Mouse (Mus musculus) stomach, postnatal 0 days (tissue): Measurements from ENCODE around the gene Tmed5. TPM values are rescaled to one million over a fixed set of nuclear protein-coding genes. Genes with fewer than 3 reads are reported as not detected.
"Not testable (repeated sequence)": the region's sequence is repeated elsewhere in the genome, so short reads cannot be mapped to it uniquely, and the experiment has no call there.

Experiments used
- ATAC-seq: fragments of 200-750 bp; cut with Nextera tagmentation; 2 replicates; pipeline ENCODE4 v1.8.0; 2017; ENCODE audit not compliant: low FRiP score, low TSS enrichment
- DNase-seq: peaks from one replicate; pipeline ENCODE4 v3.0.0-alpha.2; 2016; ENCODE audit warnings: low spot score
- H3K27ac ChIP-seq: fragments of 300-500 bp; sonication (generic); replicated peaks from 2 replicates; pipeline ENCODE4 v1.5.1; 2014; ENCODE audit warnings: mild to moderate bottlenecking, control low read depth
- H3K27me3 ChIP-seq: fragments of 300-500 bp; sonication (generic); 2 replicates; pipeline ENCODE4 v1.6.1; 2014; ENCODE audit warnings: low read length; ENCODE audit not compliant: control insufficient read depth, insufficient read depth
- H3K36me3 ChIP-seq: fragments of 300-500 bp; sonication (generic); 2 replicates; pipeline ENCODE4 v1.6.1; 2014; ENCODE audit warnings: low read length, mixed read lengths; ENCODE audit not compliant: control insufficient read depth, insufficient read depth
- H3K4me1 ChIP-seq: fragments of 300-500 bp; sonication (generic); replicated peaks from 2 replicates; pipeline ENCODE4 v1.6.1; 2014; ENCODE audit warnings: antibody characterized with exemption; ENCODE audit not compliant: control insufficient read depth, insufficient read depth
- H3K4me2 ChIP-seq: fragments of 300-500 bp; sonication (generic); replicated peaks from 2 replicates; pipeline ENCODE4 v1.6.1; 2014; ENCODE audit warnings: low read depth, mild to moderate bottlenecking, control low read depth, moderate library complexity
- H3K4me3 ChIP-seq: fragments of 300-500 bp; sonication (generic); 2 replicates; pipeline ENCODE4 v1.5.1; 2014; ENCODE audit warnings: low read depth, low read length, control low read depth
- H3K9ac ChIP-seq: fragments of 300-500 bp; sonication (generic); 2 replicates; pipeline ENCODE4 v1.6.1; 2014; ENCODE audit warnings: mild to moderate bottlenecking, low read length, control low read depth, mixed read lengths
- H3K9me3 ChIP-seq: fragments of 300-500 bp; sonication (generic); 2 replicates; pipeline ENCODE4 v1.6.1; 2016; ENCODE audit warnings: low read length; ENCODE audit not compliant: control insufficient read depth
- CTCF ChIP-seq: IDR thresholded peaks from 2 replicates; pipeline ENCODE4 v1.5.1; 2016; ENCODE audit warnings: antibody characterized with exemption, low read depth, mild to moderate bottlenecking, moderate library complexity
- EP300 ChIP-seq: optimal IDR thresholded peaks from 2 replicates; pipeline ENCODE3; 2016; ENCODE audit warnings: antibody characterized with exemption
- WGBS: fragments of 180-500 bp; shearing (Covaris S2); extraction: QIAGEN DNeasy Blood & Tissue Kit; methylation state at CpG from one replicate; pipeline ENCODE4 v1.1.7; 2014; 5-methylcytosine and 5-hydroxymethylcytosine counted together
- polyA plus RNA-seq: library from polyadenylated mRNA; unstranded; fragments of >200 nt; fragmentation: Nextera tagmentation; extraction: Ambion mirVana; gene quantifications from 2 replicates; pipeline ENCODE4 v1.2.1, GENCODE M21; 2015

The Tmed5 gene
- polyA plus RNA-seq, 1 experiment from 2014 or later = 58.5 TPM

GRCm38 (mm10) chr5:108120221-108120900, 12.1 kb downstream of the Tmed5 start:
- Histone ChIP-seq H3K27ac (no peak overlapping the region), H3K27me3 (no peaks in the 10 kb centered on the region), H3K9me3 (no peaks in the 10 kb centered on the region), H3K9ac (no peak overlapping the region), H3K4me1 (no peaks in the 10 kb centered on the region), H3K4me3 (no peak overlapping the region), H3K4me2 (no peak overlapping the region), H3K36me3 (no peaks in the 10 kb centered on the region)
- TF ChIP-seq EP300 = no peak
- no peak for TF ChIP-seq CTCF
- 94% methylated on average over 9 of the region's 9 CpGs for WGBS
- ATAC-seq = no peak
- DNase-seq = no peak

DNA sequence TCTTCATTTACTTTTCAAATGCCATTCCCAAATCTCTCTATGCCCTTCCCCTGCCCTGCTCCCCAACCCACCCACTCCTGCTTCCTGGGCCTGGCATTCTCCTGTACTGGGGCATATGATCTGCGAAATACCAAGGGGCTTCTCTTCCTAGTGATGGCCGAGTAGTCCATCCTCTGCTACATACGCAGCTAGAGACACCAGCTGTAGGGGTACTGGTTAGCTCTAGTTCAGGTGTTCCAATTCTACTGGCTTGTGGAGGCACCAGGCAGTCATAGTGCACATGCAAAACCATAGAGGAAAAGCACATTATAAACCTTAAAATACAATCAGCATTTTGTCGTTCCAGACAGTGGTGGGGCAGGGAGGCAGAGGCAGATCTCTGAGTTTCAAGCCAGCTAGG, 14.7 kb downstream of the Tmed5 start:
- no peaks in the 10 kb centered on the region for H3K27me3 ChIP-seq
- H3K27ac ChIP-seq = no peak overlapping the region
- WGBS = 89% methylated on average over 4 of the region's 4 CpGs
- no peak for ATAC-seq
- H3K4me2 ChIP-seq = no peak overlapping the region
- TF ChIP-seq CTCF (no peak), EP300 (no peak)
- no peaks in the 10 kb centered on the region for H3K4me1 ChIP-seq
- no peak overlapping the region for H3K9ac ChIP-seq
- H3K9me3 ChIP-seq = no peaks in the 10 kb centered on the region
- H3K4me3 ChIP-seq = no peak overlapping the region
- DNase-seq = no peak
- no peaks in the 10 kb centered on the region for H3K36me3 ChIP-seq

- TF ChIP-seq EP300 = no peak
- TF ChIP-seq CTCF = no peak
- Histone ChIP-seq H3K9me3 (no peaks in the 10 kb centered on the region), H3K27ac (no peak overlapping the region), H3K27me3 (no peaks in the 10 kb centered on the region), H3K36me3 (0 out of 2 replicates have a peak, but pooled peaks cover 4% of the 10 kb centered on the region), H3K4me1 (no peaks in the 10 kb centered on the region), H3K4me2 (no peak overlapping the region), H3K4me3 (no peak overlapping the region), H3K9ac (no peak overlapping the region)
- ATAC-seq (no peak), DNase-seq (no peak)
- WGBS = 77% methylated on average over 7 of the region's 7 CpGs
Observed at GRCm38 (mm10) chr5:108109346-108109745, 23.1 kb downstream of the Tmed5 start.

DNA sequence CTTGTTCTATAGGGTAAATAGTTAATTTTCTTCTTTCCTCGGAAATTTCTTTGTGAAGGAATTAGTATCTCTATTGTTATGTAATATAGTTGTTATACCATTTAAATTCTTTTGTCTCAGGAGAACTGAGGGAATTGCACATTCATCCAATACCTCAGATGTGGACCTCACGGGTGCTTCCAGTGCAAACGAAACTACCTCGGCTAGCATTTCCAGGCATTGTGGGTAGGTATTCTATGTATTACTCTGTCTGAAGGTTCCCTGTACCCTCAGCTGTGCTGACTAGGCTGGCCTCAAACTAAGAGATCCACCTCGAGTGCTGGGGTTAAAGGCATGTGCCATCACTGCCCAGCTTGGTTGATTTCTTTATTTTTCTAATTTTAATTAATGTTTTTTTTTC, 28.1 kb downstream of the Tmed5 start:
- WGBS = 83% methylated on average over 5 of the region's 5 CpGs
- TF ChIP-seq CTCF (no peak), EP300 (no peak)

DNA sequence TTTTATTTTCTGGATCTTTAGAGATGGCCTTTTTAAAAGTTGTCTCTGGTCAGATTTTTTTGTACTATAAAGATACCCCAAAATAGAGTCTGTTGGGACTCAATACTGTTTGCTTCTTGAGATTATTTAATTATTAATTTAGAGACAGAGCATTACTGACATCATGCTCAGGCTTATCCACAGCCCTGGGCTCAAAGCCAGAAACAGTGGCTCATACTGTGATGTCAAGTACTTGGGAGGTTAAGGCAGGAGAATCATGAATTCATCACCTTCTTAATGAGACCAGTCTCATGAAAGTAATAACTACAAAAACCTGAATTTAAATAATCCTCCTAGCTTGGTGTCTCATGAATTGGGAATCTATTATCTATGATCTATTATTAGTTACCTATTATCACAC, 32.2 kb downstream of the Tmed5 start:
- no peak overlapping the region for H3K9ac ChIP-seq
- no peak for ATAC-seq
- H3K4me3 ChIP-seq = no peak overlapping the region
- no peak overlapping the region for H3K27ac ChIP-seq
- no peak overlapping the region for H3K4me2 ChIP-seq
- DNase-seq = no peak
- no peak for TF ChIP-seq EP300
- TF ChIP-seq CTCF = no peak
- H3K4me1 ChIP-seq = no peaks in the 10 kb centered on the region
- no peaks in the 10 kb centered on the region for H3K27me3 ChIP-seq
- peaks cover 6% of the 10 kb centered on the region; the same call in 1 of the 2 replicates for H3K36me3 ChIP-seq
- no peaks in the 10 kb centered on the region for H3K9me3 ChIP-seq

More for the DNA sequence above, 28.1 kb downstream of the Tmed5 start:
- Histone ChIP-seq H3K9me3 (no peaks in the 10 kb centered on the region), H3K36me3 (peaks cover 10% of the 10 kb centered on the region; the same call in 1 of the 2 replicates), H3K27me3 (no peaks in the 10 kb centered on the region), H3K9ac (no peak overlapping the region), H3K4me3 (no peak overlapping the region), H3K4me1 (no peaks in the 10 kb centered on the region), H3K27ac (no peak overlapping the region), H3K4me2 (no peak overlapping the region)
- ATAC-seq = no peak
- DNase-seq = no peak

DNA sequence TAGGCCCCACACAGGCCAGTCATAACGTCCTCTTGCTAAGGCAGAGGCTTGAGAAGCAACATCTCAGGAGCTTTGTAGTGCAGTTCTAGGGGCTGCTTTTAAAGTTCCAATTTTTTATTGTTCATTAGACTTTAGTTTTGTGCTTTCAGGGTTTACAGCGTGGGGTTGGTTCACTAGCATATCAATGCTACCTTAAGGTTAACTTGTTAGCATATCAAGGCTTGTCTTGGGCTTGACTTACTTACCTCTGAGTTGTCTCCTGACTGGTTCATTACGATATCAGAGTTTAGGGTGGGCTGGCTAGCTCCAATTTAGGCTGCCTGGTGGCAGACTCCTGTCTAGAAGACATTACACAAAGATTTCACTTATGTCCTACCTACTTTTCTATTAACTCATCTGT, 34.7 kb downstream of the Tmed5 start:
- no peaks in the 10 kb centered on the region for H3K27me3 ChIP-seq
- no peaks in the 10 kb centered on the region for H3K9me3 ChIP-seq
- no peaks in the 10 kb centered on the region for H3K4me1 ChIP-seq
- H3K4me2 ChIP-seq = no peak overlapping the region
- H3K9ac ChIP-seq = no peak overlapping the region
- no peak overlapping the region for H3K4me3 ChIP-seq
- no peak overlapping the region for H3K27ac ChIP-seq
- WGBS = 86% methylated on average over 3 of the region's 3 CpGs
- DNase-seq (no peak), ATAC-seq (no peak)
- TF ChIP-seq EP300 (no peak), CTCF (no peak)
- H3K36me3 ChIP-seq = peaks cover 6% of the 10 kb centered on the region; the same call in 1 of the 2 replicates

DNA sequence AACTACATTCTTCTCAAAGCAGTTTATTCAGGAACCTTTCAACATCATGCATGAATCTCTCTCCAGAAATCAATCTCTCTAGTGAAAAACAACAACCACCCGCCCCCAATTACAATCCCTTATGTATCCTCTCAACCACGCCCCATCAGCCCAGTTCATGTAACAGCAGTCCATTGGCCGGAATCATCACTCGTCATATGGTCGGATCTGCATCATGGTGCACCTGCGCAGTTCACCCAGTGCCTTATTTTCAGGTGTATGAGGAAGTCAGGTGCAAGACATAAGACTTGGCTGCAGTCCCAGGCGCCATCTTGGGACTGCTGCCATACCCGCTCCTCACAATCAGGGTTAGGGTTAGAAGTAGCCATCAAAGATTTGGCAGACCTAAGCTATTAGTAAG, 39.7 kb downstream of the Tmed5 start:
- not testable (repeated sequence) for ATAC-seq

More for the DNA sequence above, 39.7 kb downstream of the Tmed5 start:
- not testable (repeated sequence) for H3K27ac ChIP-seq, H3K4me3 ChIP-seq, DNase-seq, H3K9me3 ChIP-seq, H3K9ac ChIP-seq, H3K27me3 ChIP-seq, H3K36me3 ChIP-seq, H3K4me1 ChIP-seq, H3K4me2 ChIP-seq
- 93% methylated on average over 8 of the region's 8 CpGs for WGBS
